Mouse (Mus musculus) Patski (cell line): ENCODE results near the gene Aldh6a1. TPM values are rescaled to one million over a fixed set of nuclear protein-coding genes. Genes with fewer than 3 reads are reported as not detected.

Source experiments
- ATAC-seq: fragments of 100-300 bp; one replicate; pipeline ENCODE4 v1.8.0; 2021
- CTCF ChIA-PET: fragments of 350-600 bp; sonication (Branson Sonifier 250); formaldehyde crosslinking; loops from one replicate; lab custom pipeline; 2022; ENCODE audit warnings: inconsistent platforms; lab: Charles Lee
- POLR2A ChIA-PET: fragments of 350-600 bp; sonication (Branson Sonifier 250); formaldehyde crosslinking; loops from one replicate; lab custom pipeline; 2022; ENCODE audit warnings: antibody characterized with exemption, inconsistent platforms; lab: Charles Lee
- DNase-seq: peaks from one replicate; pipeline ENCODE4 v3.0.0-alpha.2; 2011; ENCODE audit warnings: low read depth, low spot score
- H3K27me3 ChIP-seq: fragments of 371-371 bp; one replicate; pipeline ENCODE4 v1.5.1; 2021
- CTCF ChIP-seq: fragments of 100-300 bp; IDR thresholded peaks from one replicate; pipeline ENCODE4 v1.5.1; 2021
- in situ Hi-C: fragments of 300-500 bp; cut with MboI; formaldehyde crosslinking; loops from 3 replicates; pipeline ENCODE4 v1.11.1; 2018; ENCODE audit warnings: low pct_unique_long_range_greater_than_20kb, mixed read lengths
- polyA plus RNA-seq: library from polyadenylated mRNA; unstranded; gene quantifications from one replicate; pipeline ENCODE4 v1.2.3, GENCODE M21; 2021

Aldh6a1 gene
- polyA plus RNA-seq, 1 experiment from 2014 or later = 25.0 TPM

DNA sequence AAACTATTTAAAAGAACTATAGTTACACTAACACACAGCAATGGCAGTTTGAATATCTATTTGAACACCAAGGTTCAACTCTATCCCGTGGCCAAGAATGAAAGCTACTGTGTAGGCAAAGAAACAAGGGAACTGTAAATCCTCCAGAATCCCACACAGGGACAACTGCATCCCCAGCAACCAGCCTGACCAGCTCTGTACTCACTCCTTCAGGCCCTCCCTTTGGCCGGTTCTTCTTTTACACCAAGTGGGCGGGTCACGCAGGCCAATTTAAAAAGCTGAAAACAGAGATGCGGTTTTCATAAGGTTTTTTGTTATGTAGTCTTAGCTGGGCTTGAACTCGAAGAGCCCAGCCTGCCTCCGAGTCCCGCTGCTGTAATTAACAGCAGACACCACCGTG lies 51.7 kb downstream of the Aldh6a1 start:
- no peaks in the 10 kb centered on the region for H3K27me3 ChIP-seq
- ChIA-PET POLR2A (no interaction called here), CTCF (interaction anchor here (1.5 kb wide), 1 partner anchor 18 kb away, joined by 4 read pairs; the partner anchor contains the start of gene Rnf113a2)
- no peak for ATAC-seq
- in situ Hi-C loops = no loop called here
- DNase-seq = no peak
- no peak for TF ChIP-seq CTCF

DNA sequence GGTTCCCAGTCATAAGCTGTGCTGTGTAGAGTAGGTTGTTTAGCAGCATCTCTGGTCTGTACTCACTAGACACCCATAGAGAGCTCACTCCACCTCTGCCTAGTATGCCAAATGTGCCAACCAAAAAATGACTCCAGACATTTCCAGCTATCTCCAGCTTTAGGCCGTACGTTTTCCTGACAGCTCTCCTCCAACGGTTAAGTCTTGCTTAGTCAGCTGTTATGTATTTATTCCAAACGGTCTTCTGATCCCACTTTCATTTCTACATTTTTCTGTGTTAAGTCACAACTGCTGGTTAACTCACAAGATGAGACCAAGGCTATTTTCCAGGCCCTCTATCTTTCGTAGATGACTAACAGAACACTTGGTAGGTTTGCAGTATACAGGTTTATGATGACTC lies 52.2 kb downstream of the Aldh6a1 start:
- ChIA-PET CTCF (interaction anchor here (1.5 kb wide), 1 partner anchor 18 kb away, joined by 4 read pairs; the partner anchor contains the start of gene Rnf113a2), POLR2A (no interaction called here)
- TF ChIP-seq CTCF = no peak
- DNase-seq = no peak
- in situ Hi-C loops = no loop called here
- no peak for ATAC-seq
- no peaks in the 10 kb centered on the region for H3K27me3 ChIP-seq

DNA sequence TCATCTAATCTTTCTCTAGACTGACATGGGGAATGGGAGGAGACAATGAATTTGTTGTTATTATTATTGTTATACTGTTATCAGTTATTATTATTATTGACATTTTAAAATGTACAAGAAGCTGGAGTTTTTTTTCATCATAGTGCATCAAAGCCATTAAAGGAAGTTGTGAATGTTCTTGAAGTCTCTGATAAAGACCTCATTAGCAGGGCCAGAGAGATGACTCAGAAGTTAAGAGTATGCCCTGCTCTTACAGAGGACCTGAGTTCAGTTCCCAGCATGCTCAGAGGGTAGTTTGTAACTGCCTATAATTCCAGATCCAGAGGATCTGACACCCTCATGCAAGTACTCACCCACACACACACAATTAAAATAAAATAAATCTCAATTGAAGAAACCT lies 53.1 kb downstream of the Aldh6a1 start:
- no peak for TF ChIP-seq CTCF
- ATAC-seq = no peak
- no peaks in the 10 kb centered on the region for H3K27me3 ChIP-seq
- in situ Hi-C loops = no loop called here
- POLR2A ChIA-PET = no interaction called here
- no peak for DNase-seq
- CTCF ChIA-PET = no interaction called here

DNA sequence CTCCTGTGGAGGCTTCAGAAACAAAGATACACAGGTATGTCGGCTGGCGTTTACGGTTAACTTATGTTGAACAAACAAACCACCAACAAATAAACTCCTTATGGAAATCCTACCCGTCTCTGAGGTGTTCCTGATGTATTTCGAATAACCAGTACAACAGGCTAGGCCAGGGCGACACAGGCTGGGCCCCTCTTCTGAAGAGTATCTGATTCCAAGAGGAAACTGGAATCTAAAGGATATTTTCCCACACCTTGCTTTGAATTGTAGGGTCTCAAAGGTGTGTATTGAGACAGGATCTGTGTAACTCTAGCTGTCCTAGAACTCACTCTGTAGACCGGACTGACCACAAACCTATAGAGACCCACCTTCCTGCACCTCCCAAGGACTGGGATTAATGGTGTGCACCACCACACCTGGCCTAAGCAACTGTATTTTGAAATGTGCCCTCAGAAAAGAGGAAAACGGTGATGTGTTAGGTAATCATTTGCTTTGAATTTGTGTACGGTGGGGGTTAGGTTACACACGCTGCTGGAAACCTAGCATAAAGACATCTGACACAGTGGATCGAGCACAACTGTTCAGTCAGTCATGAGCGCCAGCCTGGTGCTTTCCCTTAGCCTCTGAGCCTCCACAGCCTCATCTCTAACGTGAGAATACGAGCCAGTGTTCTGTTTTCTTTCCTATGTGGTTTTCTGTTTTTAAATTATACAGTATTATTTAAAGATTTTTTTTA lies 53.7 kb downstream of the Aldh6a1 start:
- ChIA-PET POLR2A (no interaction called here), CTCF (no interaction called here)
- in situ Hi-C loops = no loop called here
- DNase-seq = no peak
- TF ChIP-seq CTCF = no peak
- ATAC-seq = no peak
- H3K27me3 ChIP-seq = no peaks in the 10 kb centered on the region

DNA sequence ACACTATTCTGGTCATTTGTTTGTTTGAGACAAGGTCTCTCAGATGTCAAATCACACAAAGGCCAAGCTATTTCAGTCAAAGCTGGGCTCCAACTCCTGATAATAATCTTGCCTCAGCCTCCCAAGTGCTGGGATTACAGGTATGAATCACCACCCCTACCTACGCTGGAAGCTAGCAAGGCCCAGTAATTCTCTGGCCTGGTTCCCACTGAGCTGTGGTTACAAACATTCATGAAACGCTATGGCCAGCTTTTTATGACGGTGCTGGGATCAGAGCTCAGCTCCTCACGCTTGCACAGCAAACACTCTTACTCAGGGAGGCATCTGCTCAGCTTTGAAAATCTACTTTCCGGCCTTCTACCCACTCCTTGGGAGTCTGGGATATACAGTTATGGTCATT lies 57.0 kb downstream of the Aldh6a1 start:
- CTCF ChIA-PET = interaction anchor here (0.9 kb wide), 1 partner anchor 9 kb away, joined by 3 read pairs; no protein-coding TSS in a partner anchor
- ATAC-seq = peak; percentile 47
- H3K27me3 ChIP-seq = no peaks in the 10 kb centered on the region
- no peak for TF ChIP-seq CTCF
- DNase-seq = peak; percentile 69
- in situ Hi-C loops = no loop called here
- POLR2A ChIA-PET = no interaction called here

DNA sequence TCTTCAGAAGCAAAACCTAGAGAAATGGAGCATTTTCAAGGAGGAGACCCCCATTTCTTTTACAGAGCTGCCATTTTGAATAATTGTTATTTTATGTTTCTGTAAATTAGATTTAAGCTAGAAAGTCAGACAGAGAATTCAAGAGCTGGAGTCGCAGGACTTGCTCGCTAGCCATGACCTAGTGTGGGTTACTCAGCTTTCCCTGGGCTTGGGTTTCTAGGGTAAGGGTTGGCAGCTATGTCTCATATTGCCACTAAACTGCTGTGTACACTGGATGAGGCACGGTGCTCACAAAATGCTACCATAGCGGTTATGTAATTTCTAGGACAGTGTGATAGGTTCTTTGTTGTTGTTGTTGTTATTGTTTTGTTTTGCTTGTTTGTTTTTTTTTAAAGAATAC lies 58.1 kb downstream of the Aldh6a1 start:
- ATAC-seq = no peak
- no peak for TF ChIP-seq CTCF
- POLR2A ChIA-PET = interaction anchor here (1.0 kb wide), 1 partner anchor 76 kb away, joined by 4 read pairs; the partner anchor contains the start of gene Zfp410
- in situ Hi-C loops = no loop called here
- DNase-seq = no peak
- H3K27me3 ChIP-seq = no peaks in the 10 kb centered on the region
- CTCF ChIA-PET = no interaction called here

DNA sequence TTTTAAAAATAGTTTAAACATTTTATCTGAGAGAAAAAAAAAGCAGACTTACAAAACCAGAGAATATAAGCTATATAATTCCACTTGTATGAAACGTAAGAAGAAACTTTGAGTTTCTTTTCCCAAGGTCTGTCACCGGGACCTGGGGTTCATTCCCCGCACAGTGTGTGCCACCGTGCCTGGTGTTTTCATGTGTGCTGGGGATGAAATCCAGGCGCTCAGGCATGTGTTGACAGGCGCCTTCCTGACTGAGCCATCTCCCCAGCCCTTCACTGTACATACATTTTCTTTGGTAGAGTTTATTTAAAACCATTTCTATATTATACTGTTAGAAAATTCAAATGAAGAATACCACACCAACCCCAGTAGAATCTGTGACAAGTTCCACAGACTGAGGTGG lies 60.5 kb downstream of the Aldh6a1 start:
- no peaks in the 10 kb centered on the region for H3K27me3 ChIP-seq
- POLR2A ChIA-PET = no interaction called here
- ATAC-seq (no peak), DNase-seq (no peak)
- no peak for TF ChIP-seq CTCF
- in situ Hi-C loops = no loop called here
- CTCF ChIA-PET = no interaction called here

DNA sequence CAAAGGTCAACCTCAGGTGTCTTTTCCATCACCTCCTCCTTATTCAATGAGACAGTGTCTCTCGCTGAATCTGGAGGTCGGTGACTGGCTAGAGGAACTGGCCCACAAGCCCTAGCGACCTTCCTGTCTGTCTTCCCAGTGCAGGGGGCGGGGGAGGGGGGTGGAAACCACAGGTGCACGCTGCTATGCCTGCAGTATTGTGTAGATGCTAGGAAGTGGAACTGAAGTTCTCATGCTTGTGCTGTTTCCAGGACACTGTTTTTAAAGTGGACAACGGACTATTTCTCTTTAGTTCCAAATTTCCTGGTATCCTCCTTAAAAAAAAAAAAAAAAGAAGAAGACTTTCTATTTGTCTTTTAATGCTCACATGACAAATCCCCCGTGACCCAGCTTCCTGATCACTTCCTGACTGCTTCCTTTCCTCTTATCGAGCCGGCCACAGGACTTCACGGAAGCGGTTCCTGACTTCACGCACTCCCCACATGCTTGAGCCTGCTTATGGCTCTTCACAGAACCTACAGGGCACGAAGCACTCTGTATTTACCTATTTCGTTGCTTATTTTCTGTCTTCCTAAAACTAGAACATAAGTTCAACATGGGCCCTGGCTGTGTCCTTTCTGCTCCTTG lies 61.9 kb downstream of the Aldh6a1 start:
- no peaks in the 10 kb centered on the region for H3K27me3 ChIP-seq
- no peak for DNase-seq
- CTCF ChIA-PET = no interaction called here
- in situ Hi-C loops = no loop called here
- POLR2A ChIA-PET = no interaction called here
- ATAC-seq = no peak
- TF ChIP-seq CTCF = no peak

DNA sequence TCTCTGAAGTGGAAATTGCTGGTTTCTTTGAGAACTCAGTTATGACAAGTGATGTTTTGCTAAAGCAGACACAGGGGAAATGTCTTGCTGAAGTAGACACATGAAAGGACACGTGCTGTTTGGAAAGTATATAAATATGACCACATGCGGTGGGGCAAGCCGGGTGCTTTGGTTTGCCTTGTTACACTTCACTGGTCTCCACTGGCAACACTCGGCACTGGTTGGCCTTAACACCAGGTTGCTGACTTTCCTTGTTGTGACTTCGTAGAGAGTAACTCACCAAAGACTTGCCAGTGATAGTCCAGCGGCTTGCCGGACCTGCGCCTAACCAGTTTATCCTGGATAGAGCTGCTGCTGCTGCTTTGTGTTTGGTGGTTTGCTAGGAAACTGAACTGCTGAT lies 62.7 kb downstream of the Aldh6a1 start:
- POLR2A ChIA-PET = no interaction called here
- no peak for DNase-seq
- TF ChIP-seq CTCF = no peak
- in situ Hi-C loops = no loop called here
- H3K27me3 ChIP-seq = no peaks in the 10 kb centered on the region
- CTCF ChIA-PET = interaction anchor here (0.8 kb wide), 1 partner anchor 12 kb away, joined by 3 read pairs; no protein-coding TSS in a partner anchor
- no peak for ATAC-seq

DNA sequence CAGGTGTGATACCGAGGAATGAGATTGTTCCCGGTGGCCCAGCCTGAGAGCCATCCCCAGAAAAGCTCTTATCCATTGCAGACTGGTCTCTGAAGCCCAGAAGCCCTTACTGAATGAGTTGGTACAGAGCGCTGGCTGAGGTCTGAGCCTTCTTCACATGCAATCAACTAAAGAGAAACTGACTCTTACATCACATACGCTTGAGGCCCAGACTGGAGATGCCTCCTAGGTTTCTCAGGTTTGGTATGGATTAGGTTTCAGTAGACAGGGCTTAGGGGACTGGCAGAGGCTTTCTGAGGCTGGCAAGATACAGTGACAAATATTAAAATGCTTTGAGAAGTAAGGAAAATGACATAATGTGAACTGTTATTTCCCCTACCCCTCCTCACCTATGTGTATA lies 65.4 kb downstream of the Aldh6a1 start:
- in situ Hi-C loops = no loop called here
- no peak for TF ChIP-seq CTCF
- ChIA-PET POLR2A (no interaction called here), CTCF (interaction anchor here (1.3 kb wide), 1 partner anchor 8 kb away, joined by 3 read pairs; no protein-coding TSS in a partner anchor)
- DNase-seq (no peak), ATAC-seq (no peak)
- no peaks in the 10 kb centered on the region for H3K27me3 ChIP-seq

DNA sequence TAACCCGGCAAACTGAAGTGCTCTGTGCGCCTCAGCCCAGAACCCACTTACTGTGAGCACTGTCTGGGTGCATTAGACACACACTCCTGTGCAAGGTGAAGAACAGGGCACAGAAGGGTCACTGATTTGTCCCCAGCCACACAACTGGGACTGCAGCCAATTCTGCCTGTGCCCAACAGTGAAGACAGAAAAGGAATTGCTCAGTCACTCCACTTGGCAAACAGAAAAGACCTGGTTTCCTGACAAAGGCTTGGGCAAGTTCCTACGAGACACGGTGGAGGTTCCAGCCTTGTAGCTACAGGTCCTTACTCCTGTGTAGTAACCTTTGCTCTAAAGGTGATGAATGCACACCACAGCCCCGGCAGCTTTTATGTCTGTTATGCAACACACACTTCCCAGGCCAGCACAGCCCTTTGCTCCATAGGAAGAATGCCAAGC lies 66.1 kb downstream of the Aldh6a1 start:
- ChIA-PET POLR2A (no interaction called here), CTCF (interaction anchor here (1.3 kb wide), 1 partner anchor 9 kb away, joined by 3 read pairs; no protein-coding TSS in a partner anchor)
- ATAC-seq (no peak), DNase-seq (no peak)
- no peak for TF ChIP-seq CTCF
- no peaks in the 10 kb centered on the region for H3K27me3 ChIP-seq
- in situ Hi-C loops = no loop called here
